Mouse (Mus musculus) brown adipose tissue, adult 24 weeks (tissue): ENCODE data around the gene 1700088E04Rik. TPM values are rescaled to one million over a fixed set of nuclear protein-coding genes. Genes with fewer than 3 reads are reported as not detected.

Experiments used
- H3K27ac ChIP-seq: fragments of 200-500 bp; replicated peaks from 2 replicates; pipeline ENCODE4 v1.5.1; 2012; ENCODE audit warnings: low read depth, mild to moderate bottlenecking, low read length
- H3K4me1 ChIP-seq: fragments of 200-500 bp; 2 replicates; pipeline ENCODE4 v1.6.1; 2012; ENCODE audit warnings: low read length, mixed read lengths; ENCODE audit not compliant: control insufficient read depth, insufficient read depth, insufficient read length
- H3K4me3 ChIP-seq: fragments of 200-500 bp; 2 replicates; pipeline ENCODE4 v1.5.1; 2012; ENCODE audit warnings: low read depth, mild to moderate bottlenecking, low read length, moderate library complexity; ENCODE audit not compliant: insufficient read depth
- polyA plus RNA-seq: library from polyadenylated mRNA; stranded (reverse); fragments of >200 nt; gene quantifications from 2 replicates; pipeline ENCODE4 v1.2.4, GENCODE M21; 2012; ENCODE audit not compliant: missing spikeins, insufficient read depth, insufficient read length

Gene 1700088E04Rik
- polyA plus RNA-seq, 1 experiment: not detected

- Histone ChIP-seq H3K27ac (peak overlapping the region; percentile 88), H3K4me3 (no peak overlapping the region), H3K4me1 (peaks cover 14% of the 10 kb centered on the region)
These were observed 42.8 kb downstream of the 1700088E04Rik start for GRCm38 (mm10) chr15:79098220-79098619.

- Histone ChIP-seq H3K4me3 (no peak overlapping the region), H3K27ac (peak overlapping the region; percentile 88), H3K4me1 (peaks cover 14% of the 10 kb centered on the region)
These were observed 43.4 kb downstream of the 1700088E04Rik start for GRCm38 (mm10) chr15:79097611-79098025.

- Histone ChIP-seq H3K4me3 (no peak overlapping the region), H3K4me1 (peaks cover 14% of the 10 kb centered on the region), H3K27ac (peak overlapping the region; percentile 88)
These were observed 43.9 kb downstream of the 1700088E04Rik start for GRCm38 (mm10) chr15:79097135-79097534.

- H3K4me1 ChIP-seq: peaks cover 14% of the 10 kb centered on the region
- H3K4me3 ChIP-seq: no peak overlapping the region
- H3K27ac ChIP-seq: peak overlapping the region; percentile 55; the same call in 1 of the 2 replicates
These were observed 44.5 kb downstream of the 1700088E04Rik start for GRCm38 (mm10) chr15:79096556-79096955.

- Histone ChIP-seq H3K4me1 (peaks cover 14% of the 10 kb centered on the region), H3K4me3 (no peak overlapping the region), H3K27ac (no peak overlapping the region)
These were observed 45.6 kb downstream of the 1700088E04Rik start for GRCm38 (mm10) chr15:79095483-79095882.

- Histone ChIP-seq H3K4me3 (no peak overlapping the region), H3K4me1 (peaks cover 9% of the 10 kb centered on the region), H3K27ac (no peak overlapping the region)
These were observed 47.8 kb downstream of the 1700088E04Rik start for GRCm38 (mm10) chr15:79093083-79093839.

GRCm38 (mm10) chr15:79092284-79092683 is 48.8 kb downstream of the 1700088E04Rik start:
- Histone ChIP-seq H3K4me1 (0 out of 2 replicates have a peak, but pooled peaks cover under 1% of the 10 kb centered on the region), H3K4me3 (no peak overlapping the region), H3K27ac (no peak overlapping the region)

GRCm38 (mm10) chr15:79079567-79079966 is 61.5 kb downstream of the 1700088E04Rik start:
- Histone ChIP-seq H3K4me3 (no peak overlapping the region), H3K27ac (0 out of 2 replicates have a peak overlapping the region, but pooled peaks have one; percentile 2), H3K4me1 (peaks cover 11% of the 10 kb centered on the region)

Other genes with a start within 250 kb of the 1700088E04Rik start
- gene Gm49510, start 241.6 kb downstream of the 1700088E04Rik start, polyA plus RNA-seq: not detected in 2 replicates
- 2.2 and 3.3 TPM in 2 replicates for gene Sh3bp1, start 241.5 kb downstream of the 1700088E04Rik start, polyA plus RNA-seq
- 0.67 and 1.3 TPM in 2 replicates for gene Pdxp, start 227.3 kb downstream of the 1700088E04Rik start, polyA plus RNA-seq
- gene Lgals1, start 214.5 kb downstream of the 1700088E04Rik start, polyA plus RNA-seq: 2,169 and 2,213 TPM in 2 replicates
- 22.6 and 34.2 TPM in 2 replicates for gene Nol12, start 206.3 kb downstream of the 1700088E04Rik start, polyA plus RNA-seq
- gene Triobp, start 193.5 kb downstream of the 1700088E04Rik start, polyA plus RNA-seq: 19.0 and 24.7 TPM in 2 replicates
- 128 and 153 TPM in 2 replicates for gene H1f0, start 112.8 kb downstream of the 1700088E04Rik start, polyA plus RNA-seq
- not detected in 2 replicates for gene Galr3, start 99.4 kb downstream of the 1700088E04Rik start, polyA plus RNA-seq
- gene Ankrd54, start 78.4 kb downstream of the 1700088E04Rik start, polyA plus RNA-seq: 5.7 and 8.7 TPM in 2 replicates
- 177 and 198 TPM in 2 replicates for gene Eif3l, start 66.1 kb downstream of the 1700088E04Rik start, polyA plus RNA-seq
- gene Micall1, start 32.4 kb downstream of the 1700088E04Rik start, polyA plus RNA-seq: 20.2 and 21.8 TPM in 2 replicates
- gene Polr2f, start 244 bp downstream of the 1700088E04Rik start, polyA plus RNA-seq: 173 and 185 TPM in 2 replicates
- gene Sox10, start 24.0 kb upstream of the 1700088E04Rik start, polyA plus RNA-seq: 0.48 and 1.5 TPM in 2 replicates
- gene Pick1, start 87.9 kb upstream of the 1700088E04Rik start, polyA plus RNA-seq: 12.2 and 13.0 TPM in 2 replicates
- gene Gm49486, start 88.1 kb upstream of the 1700088E04Rik start, polyA plus RNA-seq: 1.2 TPM in 1 of 2 replicates, not detected in the other
- gene Slc16a8, start 113.5 kb upstream of the 1700088E04Rik start, polyA plus RNA-seq: not detected in 2 replicates
- gene Baiap2l2, start 144.3 kb upstream of the 1700088E04Rik start, polyA plus RNA-seq: 0.54 and 1.1 TPM in 2 replicates
- 11.6 and 13.4 TPM in 2 replicates for gene Pla2g6, start 187.1 kb upstream of the 1700088E04Rik start, polyA plus RNA-seq
- gene Maff, start 205.4 kb upstream of the 1700088E04Rik start, polyA plus RNA-seq: 9.8 and 11.4 TPM in 2 replicates